ENCODE assay signal across 15 mouse cellular contexts in genomic region chr12:109594961-109595360, GRCm38 (mm10). TPM values are rescaled to one million over a fixed set of nuclear protein-coding genes. Genes with fewer than 3 reads are reported as not detected.
DNase-seq lines count a peak whose midpoint lies in the region; ATAC-seq and TF ChIP-seq lines count a peak whose summit lies in the region.
"Had no signal": no experiment of that assay in that cellular context is flagged by ENCODE, and none has a peak within 500 bp of the region (broad histone marks: within the 10 kb centered on the region; RNA-seq: fewer than 3 reads in every experiment).

No protein-coding gene starts in this region.

- peaks cover 76% of the 10 kb centered on the region for H3K36me3 ChIP-seq in forebrain, embryonic 10.5 days (replicated peaks)
- peaks cover 39% of the 10 kb centered on the region; the same call in 1 of the 2 replicates for H3K36me3 ChIP-seq in forebrain, postnatal 0 days (ENCODE audit: insufficient read depth)
- H3K36me3 ChIP-seq in lung, embryonic 15.5 days: peaks cover 37% of the 10 kb centered on the region
- no peaks in the 10 kb centered on the region for H3K36me3 ChIP-seq in intestine, postnatal 0 days (ENCODE audit: control insufficient read depth, insufficient read depth)
- peaks cover 3% of the 10 kb centered on the region; the same call in 1 of the 2 replicates for H3K36me3 ChIP-seq in stomach, embryonic 16.5 days (ENCODE audit: control insufficient read depth, insufficient read depth, low read length)
- peaks cover 7% of the 10 kb centered on the region; the same call in 1 of the 2 replicates for H3K36me3 ChIP-seq in kidney, embryonic 14.5 days (ENCODE audit: control insufficient read depth, insufficient read depth, low read length)

- H3K4me3 ChIP-seq in forebrain, embryonic 10.5 days: no peak overlapping the region
- H3K4me3 ChIP-seq in forebrain, postnatal 0 days (ENCODE audit: low read depth, low read length): no peak overlapping the region
- no peak overlapping the region for H3K4me3 ChIP-seq in lung, embryonic 15.5 days
- no peak overlapping the region for H3K4me3 ChIP-seq in intestine, postnatal 0 days (ENCODE audit: low read depth, low read length)
- H3K4me3 ChIP-seq in stomach, embryonic 16.5 days (replicated peaks; ENCODE audit: low read length): no peak overlapping the region
- no peak overlapping the region for H3K4me3 ChIP-seq in kidney, embryonic 14.5 days (ENCODE audit: low read length)
- H3K4me3 ChIP-seq: forebrain, embryonic 13.5 days; gastrocnemius, adult 2 months; heart, embryonic 12.5 days; hindbrain, embryonic 15.5 days; midbrain, embryonic 12.5 days had no signal

- no peak overlapping the region for H3K9ac ChIP-seq in forebrain, postnatal 0 days
- no peak overlapping the region for H3K9ac ChIP-seq in lung, embryonic 15.5 days
- no peak overlapping the region for H3K9ac ChIP-seq in intestine, postnatal 0 days (ENCODE audit: low read depth, low read length)
- H3K9ac ChIP-seq in stomach, embryonic 16.5 days (ENCODE audit: low read length): no peak overlapping the region
- H3K9ac ChIP-seq in kidney, embryonic 14.5 days (ENCODE audit: low read depth, low read length): no peak overlapping the region
- H3K9ac ChIP-seq: forebrain, embryonic 13.5 days; heart, embryonic 12.5 days; hindbrain, embryonic 15.5 days; midbrain, embryonic 12.5 days had no signal

- WGBS in forebrain, embryonic 10.5 days: 88% methylated on average over 7 of the region's 7 CpGs
- WGBS in forebrain, postnatal 0 days: 91% methylated on average over 7 of the region's 7 CpGs
- WGBS in lung, embryonic 15.5 days: 78% methylated on average over 7 of the region's 7 CpGs
- WGBS in intestine, postnatal 0 days: 68% methylated on average over 7 of the region's 7 CpGs
- 83% methylated on average over 7 of the region's 7 CpGs for WGBS in stomach, embryonic 16.5 days
- WGBS in kidney, embryonic 14.5 days: 89% methylated on average over 7 of the region's 7 CpGs

- TF ChIP-seq CTCF in forebrain, postnatal 0 days (IDR thresholded peaks at IDR 0.05; ENCODE audit: low read depth): no peak
- peak; percentile 37 for TF ChIP-seq CTCF in intestine, postnatal 0 days (IDR thresholded peaks at IDR 0.05; ENCODE audit: low read depth)

- no peak overlapping the region for H3K4me2 ChIP-seq in forebrain, postnatal 0 days (ENCODE audit: low read depth)
- H3K4me2 ChIP-seq in lung, embryonic 15.5 days: no peak overlapping the region
- no peak overlapping the region for H3K4me2 ChIP-seq in intestine, postnatal 0 days (replicated peaks; ENCODE audit: low read depth)
- no peak overlapping the region for H3K4me2 ChIP-seq in stomach, embryonic 16.5 days (ENCODE audit: low read depth, low read length)
- H3K4me2 ChIP-seq in kidney, embryonic 14.5 days (replicated peaks; ENCODE audit: low read depth, low read length): no peak overlapping the region
- H3K4me2 ChIP-seq: forebrain, embryonic 13.5 days; heart, embryonic 12.5 days; hindbrain, embryonic 15.5 days; midbrain, embryonic 12.5 days had no signal

- no peak for DNase-seq in forebrain, embryonic 10.5 days (ENCODE audit: extremely low spot score, low spot score)
- DNase-seq in forebrain, postnatal 0 days: no peak
- DNase-seq in lung, postnatal 36 days: no peak
- no peak for DNase-seq in left cerebral cortex, postnatal 10 days (ENCODE audit: extremely low spot score in 1 of 2, low spot score in 2 of 2)
- DNase-seq: layer of hippocampus, postnatal 36 days had no signal

- intact Hi-C loops in left cerebral cortex, postnatal 10 days (cut with DNase I): no loop called here

- no peak for ATAC-seq in forebrain, postnatal 0 days
- no peak for ATAC-seq in lung, embryonic 15.5 days (ENCODE audit: borderline replicate concordance, extremely low read depth, low FRiP score, low TSS enrichment)
- no peak; the same call in 1 of the 2 replicates for ATAC-seq in intestine, postnatal 0 days
- ATAC-seq in stomach, embryonic 16.5 days (ENCODE audit: insufficient read depth, low FRiP score): no peak
- ATAC-seq in kidney, embryonic 14.5 days (ENCODE audit: low FRiP score, low TSS enrichment): no peak
- ATAC-seq: forebrain, embryonic 13.5 days had no signal

- peaks cover 14% of the 10 kb centered on the region for H3K4me1 ChIP-seq in forebrain, embryonic 10.5 days
- H3K4me1 ChIP-seq in forebrain, postnatal 0 days (ENCODE audit: insufficient read depth): no peaks in the 10 kb centered on the region
- peaks cover 32% of the 10 kb centered on the region for H3K4me1 ChIP-seq in lung, embryonic 15.5 days
- 0 out of 2 replicates have a peak, but pooled peaks cover 3% of the 10 kb centered on the region for H3K4me1 ChIP-seq in intestine, postnatal 0 days (replicated peaks; ENCODE audit: control insufficient read depth, insufficient read depth, low read length)
- peaks cover 14% of the 10 kb centered on the region for H3K4me1 ChIP-seq in stomach, embryonic 16.5 days (ENCODE audit: control insufficient read depth, insufficient read depth, low read length)
- H3K4me1 ChIP-seq in kidney, embryonic 14.5 days (ENCODE audit: control insufficient read depth, insufficient read depth, low read length): peaks cover 13% of the 10 kb centered on the region; the same call in 1 of the 2 replicates
- H3K4me1 ChIP-seq: midbrain, embryonic 12.5 days had no signal

- H3K9me3 ChIP-seq in forebrain, embryonic 10.5 days: peaks cover 15% of the 10 kb centered on the region; the same call in 1 of the 2 replicates
- no peaks in the 10 kb centered on the region for H3K9me3 ChIP-seq in forebrain, postnatal 0 days (ENCODE audit: low read length)
- H3K9me3 ChIP-seq in lung, embryonic 15.5 days: no peaks in the 10 kb centered on the region
- H3K9me3 ChIP-seq in intestine, postnatal 0 days (ENCODE audit: control insufficient read depth): no peaks in the 10 kb centered on the region
- H3K9me3 ChIP-seq in stomach, embryonic 16.5 days (replicated peaks; ENCODE audit: control insufficient read depth, low read length): no peaks in the 10 kb centered on the region
- 0 out of 2 replicates have a peak, but pooled peaks cover 4% of the 10 kb centered on the region for H3K9me3 ChIP-seq in kidney, embryonic 14.5 days (ENCODE audit: control insufficient read depth, low read length)
- H3K9me3 ChIP-seq: forebrain, embryonic 13.5 days; hindbrain, embryonic 15.5 days; midbrain, embryonic 12.5 days had no signal

- peak overlapping the region; percentile 49; the same call in 1 of the 2 replicates for H3K27ac ChIP-seq in forebrain, embryonic 10.5 days
- H3K27ac ChIP-seq in forebrain, postnatal 0 days (ENCODE audit: low read depth, low read length): no peak overlapping the region
- peak overlapping the region; percentile 81 for H3K27ac ChIP-seq in lung, embryonic 15.5 days
- no peak overlapping the region for H3K27ac ChIP-seq in intestine, postnatal 0 days (ENCODE audit: low read depth, low read length)
- peak overlapping the region; percentile 81 for H3K27ac ChIP-seq in stomach, embryonic 16.5 days (ENCODE audit: low read length)
- no peak overlapping the region for H3K27ac ChIP-seq in kidney, embryonic 14.5 days (ENCODE audit: low read depth, low read length)
- H3K27ac ChIP-seq: gastrocnemius, adult 2 months; hindbrain, embryonic 15.5 days; midbrain, embryonic 12.5 days had no signal

- H3K27me3 ChIP-seq in forebrain, embryonic 10.5 days (ENCODE audit: poor library complexity, severe bottlenecking): no peaks in the 10 kb centered on the region
- H3K27me3 ChIP-seq in forebrain, postnatal 0 days (ENCODE audit: insufficient read depth, low read length): no peaks in the 10 kb centered on the region
- H3K27me3 ChIP-seq in lung, embryonic 15.5 days: no peaks in the 10 kb centered on the region
- no peaks in the 10 kb centered on the region for H3K27me3 ChIP-seq in intestine, postnatal 0 days (replicated peaks; ENCODE audit: control insufficient read depth, insufficient read depth, low read length)
- H3K27me3 ChIP-seq in stomach, embryonic 16.5 days (ENCODE audit: control insufficient read depth, insufficient read depth, low read length): no peaks in the 10 kb centered on the region
- no peaks in the 10 kb centered on the region for H3K27me3 ChIP-seq in kidney, embryonic 14.5 days (ENCODE audit: control insufficient read depth, insufficient read depth, low read length)
- H3K27me3 ChIP-seq: forebrain, embryonic 13.5 days; heart, embryonic 12.5 days; hindbrain, embryonic 15.5 days; midbrain, embryonic 12.5 days had no signal

RNA-seq across cellular contexts. Expression of gene Rtl1, which starts 5.2 kb away (rescaled TPM):
- polyA plus RNA-seq in forebrain, embryonic 10.5 days (2016; fragmentation: Nextera tagmentation; extraction: Ambion mirVana): 1.0 TPM in 2 replicates
- 0.23 and 0.57 TPM in 2 replicates for total RNA-seq in forebrain, postnatal 0 days (2014; rRNA removed)
- 0.10 and 0.30 TPM in 2 replicates for polyA plus RNA-seq in forebrain, postnatal 0 days (2015; fragmentation: Nextera tagmentation; extraction: Ambion mirVana)
- 1.2 and 1.3 TPM in 2 replicates for polyA plus RNA-seq in lung, embryonic 15.5 days (2015; fragmentation: Nextera tagmentation; extraction: Ambion mirVana)
- 0.08 and 0.17 TPM in 2 replicates for polyA plus RNA-seq in intestine, postnatal 0 days (2015; fragmentation: Nextera tagmentation; extraction: Ambion mirVana)
- polyA plus RNA-seq in stomach, embryonic 16.5 days (2015; fragmentation: Nextera tagmentation; extraction: Ambion mirVana): 1.3 and 2.3 TPM in 2 replicates
- total RNA-seq in left cerebral cortex, postnatal 10 days (2021): under 1 TPM; 0.13 to 0.14 TPM
- polyA plus RNA-seq in kidney, embryonic 14.5 days (2014; fragmentation: Nextera tagmentation; extraction: Ambion mirVana): 0.35 and 0.56 TPM in 2 replicates
- total RNA-seq: gastrocnemius, adult 2 months; layer of hippocampus, postnatal 36 days had no signal
- polyA plus RNA-seq: lung, adult 2 months had no signal

Comparison
In these comparisons a context has a peak if more than half of its experiments do, and no peak if none do; other contexts are left out.
1. H3K27ac ChIP-seq: peak in forebrain, embryonic 10.5 days (single experiment), lung, embryonic 15.5 days (single experiment) and stomach, embryonic 16.5 days (single experiment); none in forebrain, postnatal 0 days (single experiment), intestine, postnatal 0 days (single experiment) and kidney, embryonic 14.5 days (single experiment).